Mouse (Mus musculus) naive thymus-derived CD4-positive, alpha-beta T cell, adult 2 months (primary cell): ENCODE data around the gene Homez.

Experiments
- DNase-seq: peaks from one replicate; pipeline ENCODE4 v3.0.0-alpha.2; 2011; ENCODE audit warnings: low read depth

The Homez gene

DNA sequence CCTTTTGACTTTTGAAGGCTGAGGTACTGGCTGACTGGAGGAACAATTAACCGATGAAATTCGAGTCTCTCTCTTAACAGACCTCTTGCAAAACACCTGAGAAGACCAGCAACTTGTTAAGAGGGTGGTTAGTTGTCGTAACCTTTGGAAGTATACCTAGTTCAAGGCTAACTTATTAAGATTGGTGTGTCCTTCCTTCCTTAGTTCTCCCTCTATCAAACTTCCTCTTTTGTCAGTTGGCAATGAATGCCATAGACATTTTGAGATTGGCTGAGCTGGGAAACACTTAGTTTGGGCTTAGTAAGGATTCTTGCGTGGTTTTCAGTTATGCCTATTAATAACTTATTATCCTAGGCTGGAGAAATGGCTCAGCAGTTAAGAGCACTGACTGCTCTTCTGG lies 2.7 kb downstream of the Homez start:
- no peak for DNase-seq

GRCm38 (mm10) chr14:54866936-54867335 lies 3.8 kb downstream of the Homez start:
- DNase-seq, result peak; percentile 74

- no peak for DNase-seq
These were observed 4.5 kb downstream of the Homez start for GRCm38 (mm10) chr14:54866268-54866667.

DNA sequence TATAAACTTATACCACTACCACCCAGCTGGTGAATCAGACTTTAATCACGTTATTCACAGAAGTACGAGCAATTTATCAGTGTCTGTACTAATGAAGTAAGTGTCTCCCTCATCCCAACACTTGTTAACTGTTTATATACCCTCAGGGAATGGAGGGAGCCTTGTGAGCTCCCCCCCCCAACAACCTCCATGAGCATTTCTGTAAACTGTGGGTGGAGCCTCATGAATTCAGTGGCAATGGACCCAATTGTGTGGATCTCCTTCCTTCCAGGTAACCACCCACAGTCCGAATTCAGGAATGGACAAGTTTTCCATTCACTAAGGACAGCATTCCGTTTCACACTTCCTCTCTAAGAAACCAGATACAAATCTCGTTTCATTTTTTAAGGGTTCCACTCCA lies 5.1 kb downstream of the Homez start:
- no peak for DNase-seq

GRCm38 (mm10) chr14:54864313-54865036 lies 6.3 kb downstream of the Homez start:
- DNase-seq, result no peak

- DNase-seq, result peak; percentile 82
These were observed 7.1 kb downstream of the Homez start for GRCm38 (mm10) chr14:54863501-54864312.

- peak; percentile 78 for DNase-seq
These were observed 10.2 kb downstream of the Homez start for GRCm38 (mm10) chr14:54860511-54860910.

DNA sequence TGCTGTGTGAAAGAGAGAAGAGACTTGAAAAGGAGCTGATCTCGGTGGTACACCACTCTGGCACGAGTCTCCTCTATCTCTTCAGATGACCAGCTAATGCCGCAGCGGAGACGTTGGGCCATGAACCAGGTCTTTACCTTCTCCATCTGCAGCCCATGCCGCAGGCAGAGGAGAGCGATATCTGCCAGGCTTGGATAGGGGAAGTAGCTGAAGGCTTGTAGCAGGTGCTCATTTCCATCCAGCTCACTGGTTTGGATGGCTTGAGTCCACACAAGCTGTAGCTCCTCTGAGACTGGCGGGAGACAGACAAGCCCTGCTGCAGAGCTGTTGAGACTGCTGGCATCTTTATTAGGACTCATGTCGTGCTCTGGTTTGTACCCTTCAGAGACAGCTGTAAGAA lies 12.9 kb downstream of the Homez start:
- DNase-seq, result no peak

DNA sequence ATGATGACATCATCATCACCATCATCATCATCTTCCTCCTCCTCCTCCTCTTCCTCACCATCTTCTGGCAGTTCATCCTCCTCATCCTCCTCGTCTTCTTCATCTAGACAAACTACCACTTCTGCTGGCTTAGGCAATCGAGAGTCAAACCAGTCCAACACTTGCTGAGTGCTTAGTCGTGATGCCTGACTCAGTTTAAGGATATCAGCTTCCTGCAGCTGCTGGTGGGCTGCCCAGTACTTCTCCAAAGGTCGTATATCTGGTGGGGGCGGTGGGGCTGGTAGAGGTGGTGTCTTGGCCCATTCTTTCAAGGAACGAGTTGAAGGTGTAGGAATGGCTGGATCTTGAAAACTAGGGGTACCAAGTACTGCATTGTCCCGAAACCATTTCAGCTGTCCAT lies 14.1 kb downstream of the Homez start:
- DNase-seq, result no peak

- no peak for DNase-seq
These were observed 15.0 kb downstream of the Homez start for GRCm38 (mm10) chr14:54855726-54856125.

- peak; percentile 67 for DNase-seq
These were observed 27.3 kb downstream of the Homez start for GRCm38 (mm10) chr14:54843461-54843860.

DNA sequence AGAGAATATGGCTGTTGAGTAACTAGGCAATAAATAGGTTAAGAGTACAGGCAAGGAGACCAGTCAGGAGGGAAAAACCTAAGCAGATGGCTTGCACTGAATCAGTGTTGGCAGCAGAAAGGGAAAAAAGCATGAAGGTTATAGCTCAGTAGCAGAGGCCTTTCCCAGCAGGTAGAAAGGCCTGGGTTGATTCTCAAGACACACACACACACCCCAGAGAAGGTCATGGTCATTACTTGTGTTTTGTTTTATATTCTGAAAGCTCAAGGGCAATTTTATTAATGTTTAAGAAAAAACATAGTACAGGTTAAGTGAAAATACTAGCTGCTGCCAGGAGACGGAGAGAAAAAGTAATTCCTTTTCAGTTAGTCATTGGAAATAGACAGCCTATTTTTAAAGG lies 47.0 kb downstream of the Homez start:
- no peak for DNase-seq

- DNase-seq, result no peak
These were observed 48.5 kb downstream of the Homez start for GRCm38 (mm10) chr14:54822301-54822700.

DNA sequence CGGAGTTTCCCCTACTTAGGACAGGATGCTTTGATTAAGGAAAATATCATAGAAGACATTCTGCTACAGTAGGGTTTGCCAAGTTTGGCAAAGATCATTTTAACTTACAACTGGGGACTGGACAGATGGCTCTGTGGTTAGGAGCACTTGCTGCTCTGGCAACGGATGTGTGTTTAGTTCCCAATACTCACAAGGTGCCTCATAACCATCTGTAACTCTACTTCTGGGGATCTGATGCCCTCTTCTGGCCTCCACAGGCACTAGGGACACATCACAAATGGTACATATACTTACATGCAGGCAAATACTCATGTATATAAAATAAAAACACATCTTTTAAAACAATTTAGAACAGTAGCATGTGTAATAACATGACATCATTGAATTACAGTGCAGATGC lies 53.0 kb downstream of the Homez start:
- no peak for DNase-seq

DNA sequence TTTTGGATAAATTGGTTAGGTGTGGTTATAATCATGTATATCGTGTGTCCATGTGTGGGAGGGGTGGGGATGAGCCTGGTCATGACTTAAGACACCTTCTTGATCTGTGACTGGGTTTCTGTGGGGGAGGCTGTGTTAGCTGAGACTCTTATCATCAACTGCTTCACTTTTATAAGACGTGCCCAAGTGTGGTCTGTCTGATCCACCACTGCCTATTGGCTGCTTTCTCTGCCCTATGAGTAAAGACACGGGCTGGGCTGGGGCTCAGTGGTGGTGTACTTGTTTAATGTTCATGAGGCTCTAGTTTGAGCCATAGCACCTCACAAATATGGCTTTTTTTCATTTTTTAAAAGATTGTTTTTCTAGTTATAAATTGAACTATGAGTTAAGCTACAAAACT lies 55.0 kb downstream of the Homez start:
- DNase-seq, result no peak

DNA sequence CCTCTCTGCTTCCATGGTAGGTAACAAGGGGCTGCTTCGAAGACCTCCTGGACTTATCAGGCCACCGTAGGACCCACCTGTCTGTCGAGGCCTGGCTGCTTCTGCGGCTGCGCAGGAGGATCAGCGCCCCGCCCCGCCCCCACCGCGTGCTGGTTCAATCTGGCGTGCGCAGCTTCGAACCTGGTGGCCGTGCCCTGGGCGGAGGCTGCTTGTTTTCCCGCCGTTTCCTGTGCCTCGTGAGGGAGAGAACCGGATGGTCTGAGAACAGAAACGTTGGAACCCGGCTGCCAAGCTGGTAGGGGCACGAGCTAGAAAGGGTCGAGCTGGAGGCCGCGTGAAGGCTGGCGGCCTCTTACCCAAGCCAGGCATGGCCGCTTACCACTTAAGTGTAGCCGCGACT lies 56.8 kb downstream of the Homez start, which contains the start of gene Rnf212b:
Gene Rnf212b (plus strand): TSS at position 151 of the 400 bp plus-strand sequence.
- no peak for DNase-seq

- no peak for DNase-seq
These were observed 61.1 kb downstream of the Homez start for GRCm38 (mm10) chr14:54809668-54810033.

- DNase-seq, result no peak
These were observed 61.8 kb downstream of the Homez start for GRCm38 (mm10) chr14:54808718-54809667.

- DNase-seq, result no peak
These were observed 64.6 kb downstream of the Homez start for GRCm38 (mm10) chr14:54806124-54806523.
